Mouse (Mus musculus) MEL (cell line): ENCODE results near the gene Scfd2. TPM values are rescaled to one million over a fixed set of nuclear protein-coding genes. Genes with fewer than 3 reads are reported as not detected.

ENCODE experiments used
- DNase-seq: peaks from one replicate; pipeline ENCODE4 v3.0.0; 2011; ENCODE audit warnings: low read depth, low spot score
- H3K27ac ChIP-seq: 2 replicates; pipeline ENCODE4 v1.5.1; 2012; ENCODE audit warnings: low read depth, mild to moderate bottlenecking, control low read depth, low read length, moderate library complexity; ENCODE audit not compliant: control insufficient read depth
- H3K27me3 ChIP-seq, 2 experiments: fragments of 150-350 bp in 1 of 2; sonication (generic) in 1 of 2; 2 replicates each; pipeline ENCODE4 v1.6.1; 2012; ENCODE audit warnings: low read length in 2 of 2, mild to moderate bottlenecking in 2 of 2, improper control_type of control experiment in 1 of 2, moderate library complexity in 1 of 2; ENCODE audit not compliant: insufficient read depth in 2 of 2, control insufficient read depth in 1 of 2
- H3K36me3 ChIP-seq, 2 experiments: 2 replicates each; pipeline ENCODE4 v1.6.1; 2012 to 2014; ENCODE audit warnings: low read length in 2 of 2, improper control_type of control experiment in 1 of 2, inconsistent platforms in 1 of 2, mild to moderate bottlenecking in 1 of 2; ENCODE audit not compliant: insufficient read depth in 2 of 2, control insufficient read depth in 1 of 2
- H3K4me1 ChIP-seq, 2 experiments: fragments of 150-350 bp in 1 of 2; sonication (generic) in 1 of 2; 2 replicates each; pipeline ENCODE4 v1.6.1; 2012; ENCODE audit warnings: low read length in 2 of 2, improper control_type of control experiment in 1 of 2, mild to moderate bottlenecking in 1 of 2; ENCODE audit not compliant: insufficient read depth in 2 of 2, control insufficient read depth in 1 of 2
- H3K4me3 ChIP-seq, 2 experiments: fragments of 150-350 bp in 1 of 2; sonication (generic) in 1 of 2; 2 replicates each; pipeline ENCODE4 v1.5.1; 2012; ENCODE audit warnings: low read depth in 2 of 2, low read length in 2 of 2, mild to moderate bottlenecking in 2 of 2, moderate library complexity in 2 of 2, control low read depth in 1 of 2, improper control_type of control experiment in 1 of 2; ENCODE audit not compliant: control insufficient read depth in 1 of 2, insufficient read depth in 1 of 2
- H3K79me2 ChIP-seq: 2 replicates; pipeline ENCODE4 v1.6.1; 2012; ENCODE audit warnings: mild to moderate bottlenecking, low read length, moderate library complexity; ENCODE audit not compliant: control insufficient read depth, poor library complexity, insufficient read depth
- H3K9ac ChIP-seq: 2 replicates; pipeline ENCODE4 v1.6.1; 2012; ENCODE audit warnings: low read depth, mild to moderate bottlenecking, control low read depth, low read length, moderate library complexity; ENCODE audit not compliant: control insufficient read depth, poor library complexity, severe bottlenecking
- H3K9me3 ChIP-seq: fragments of 150-350 bp; sonication (generic); replicated peaks from 2 replicates; pipeline ENCODE4 v1.6.1; 2012; ENCODE audit warnings: mild to moderate bottlenecking, low read length, improper control_type of control experiment, moderate library complexity; ENCODE audit not compliant: insufficient read depth
- E2F4 ChIP-seq: IDR thresholded peaks from 2 replicates; pipeline ENCODE4 v1.6.1; 2011; ENCODE audit warnings: low read depth, low read length, improper control_type of control experiment, borderline replicate concordance
- ELF1 ChIP-seq: IDR thresholded peaks from 2 replicates; pipeline ENCODE4 v1.6.1; 2014; ENCODE audit warnings: low read depth, mild to moderate bottlenecking, inconsistent platforms, low read length, improper control_type of control experiment, moderate library complexity
- EP300 ChIP-seq, 2 experiments: IDR thresholded peaks; 2 replicates each; pipeline ENCODE4 v1.6.1; 2011; ENCODE audit warnings: improper control_type of control experiment in 2 of 2, low read length in 2 of 2, low read depth in 1 of 2, mild to moderate bottlenecking in 1 of 2
- GABPA ChIP-seq: IDR thresholded peaks from 2 replicates; pipeline ENCODE4 v1.6.1; 2012; ENCODE audit warnings: low read depth, mild to moderate bottlenecking, inconsistent platforms, low read length, improper control_type of control experiment, moderate library complexity
- KAT2A ChIP-seq: conservative IDR thresholded peaks from 2 replicates; pipeline ENCODE4 v1.6.1; 2012; ENCODE audit warnings: low read depth, low read length, improper control_type of control experiment, inconsistent platforms
- MAX ChIP-seq: IDR thresholded peaks from 2 replicates; pipeline ENCODE4 v1.6.1; 2011; ENCODE audit warnings: low read length, improper control_type of control experiment
- MAZ ChIP-seq: IDR thresholded peaks from 2 replicates; pipeline ENCODE4 v1.6.1; 2012; ENCODE audit warnings: low read depth, mild to moderate bottlenecking, inconsistent platforms, low read length, improper control_type of control experiment
- MXI1 ChIP-seq: IDR thresholded peaks from 2 replicates; pipeline ENCODE4 v1.6.1; 2011; ENCODE audit warnings: mild to moderate bottlenecking, low read depth, low read length, improper control_type of control experiment
- MYC ChIP-seq: IDR thresholded peaks from 2 replicates; pipeline ENCODE4 v1.6.1; 2011; ENCODE audit warnings: low read depth, mild to moderate bottlenecking, low read length, improper control_type of control experiment, moderate library complexity
- NELFE ChIP-seq: IDR thresholded peaks from 2 replicates; pipeline ENCODE4 v1.6.1; 2011; ENCODE audit warnings: low read depth, low read length, improper control_type of control experiment
- NRF1 ChIP-seq: IDR thresholded peaks from 2 replicates; pipeline ENCODE4 v1.6.1; 2014; ENCODE audit warnings: low read depth, mild to moderate bottlenecking, inconsistent platforms, low read length, improper control_type of control experiment, moderate library complexity; ENCODE audit not compliant: poor library complexity, insufficient read depth, severe bottlenecking
- POLR2A ChIP-seq, 2 experiments: IDR thresholded peaks; 2 replicates each; pipeline ENCODE4 v1.6.1; 2011 to 2012; ENCODE audit warnings: low read length in 2 of 2, mild to moderate bottlenecking in 2 of 2, control low read depth in 1 of 2, improper control_type of control experiment in 1 of 2, low read depth in 1 of 2, moderate library complexity in 1 of 2; ENCODE audit not compliant: control insufficient read depth in 1 of 2, insufficient read depth in 1 of 2, poor library complexity in 1 of 2
- POLR2AphosphoS5 ChIP-seq: IDR thresholded peaks from 2 replicates; pipeline ENCODE4 v1.6.1; 2012; ENCODE audit warnings: low read depth, borderline replicate concordance, mild to moderate bottlenecking, inconsistent platforms, low read length, moderate library complexity, mixed read lengths
- RAD21 ChIP-seq: IDR thresholded peaks from 2 replicates; pipeline ENCODE4 v1.6.1; 2011; ENCODE audit warnings: mild to moderate bottlenecking, low read depth, low read length, improper control_type of control experiment
- SMC3 ChIP-seq: IDR thresholded peaks from 2 replicates; pipeline ENCODE4 v1.6.1; 2011; ENCODE audit warnings: low read depth, low read length, improper control_type of control experiment
- TBP ChIP-seq: IDR thresholded peaks from 2 replicates; pipeline ENCODE4 v1.8.0; 2011; ENCODE audit warnings: low read depth, low read length, improper control_type of control experiment
- UBTF ChIP-seq: IDR thresholded peaks from 2 replicates; pipeline ENCODE4 v1.6.1; 2012; ENCODE audit warnings: low read depth, mild to moderate bottlenecking, inconsistent platforms, low read length, improper control_type of control experiment, moderate library complexity, borderline replicate concordance; ENCODE audit not compliant: insufficient read depth
- USF1 ChIP-seq: IDR thresholded peaks from 2 replicates; pipeline ENCODE4 v1.6.1; 2014; ENCODE audit warnings: low read depth, mild to moderate bottlenecking, inconsistent platforms, low read length, improper control_type of control experiment, moderate library complexity
- USF2 ChIP-seq, 2 experiments: IDR thresholded peaks; 2 replicates each; pipeline ENCODE4 v1.6.1; 2011 to 2012; ENCODE audit warnings: improper control_type of control experiment in 2 of 2, low read length in 2 of 2, borderline replicate concordance in 1 of 2, inconsistent platforms in 1 of 2, low read depth in 1 of 2, mild to moderate bottlenecking in 1 of 2; ENCODE audit not compliant: insufficient read depth in 1 of 2
- polyA plus RNA-seq, 2 experiments: library from polyadenylated mRNA; stranded (reverse) in 1 of 2; unstranded in 1 of 2; fragments of >175 nt in 1 of 2; fragments of >200 nt in 1 of 2; gene quantifications; 2 replicates each; pipeline versions ENCODE4 v1.2.1 to v1.2.4; 2012; ENCODE audit warnings: low replicate concordance in 2 of 2, low read depth in 1 of 2; ENCODE audit not compliant: insufficient read length in 2 of 2, insufficient read depth in 1 of 2, missing spikeins in 1 of 2
- total RNA-seq: library from RNA; depleted of rRNA; stranded (reverse); fragments of 300-350 nt; gene quantifications from 2 replicates; pipeline ENCODE4 v1.2.3, GENCODE M21; 2012

The Scfd2 gene
- total and polyA plus RNA-seq, 3 experiments: 18.8 to 20.3 TPM; not detected in 1

DNA sequence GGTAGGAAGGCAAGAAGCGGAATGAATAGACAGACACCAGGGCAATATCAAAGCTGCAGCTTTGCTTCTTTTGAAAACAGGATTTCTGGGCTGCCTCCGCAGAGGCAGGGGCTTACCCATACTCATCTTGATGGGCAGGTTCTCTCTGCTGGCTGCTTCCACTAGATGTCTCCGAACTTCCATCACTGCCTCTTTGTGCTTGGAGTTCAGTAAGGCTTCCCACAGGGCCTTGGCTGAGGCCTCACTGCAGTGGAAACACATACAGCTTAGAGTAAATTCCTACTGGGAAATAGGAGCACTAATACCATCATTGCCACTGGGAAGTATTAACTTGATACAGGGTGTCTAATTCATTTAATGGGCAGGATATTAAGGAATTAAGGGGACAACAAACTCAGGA lies 49.5 kb downstream of the Scfd2 start:
- DNase-seq: no peak
- Histone ChIP-seq H3K79me2 (no peaks in the 10 kb centered on the region), H3K27me3 (no peaks in the 10 kb centered on the region), H3K27ac (no peak overlapping the region), H3K4me1 (peaks cover 5 to 8% of the 10 kb centered on the region in 2 experiments), H3K36me3 (peaks cover 0 to 11% of the 10 kb centered on the region in 2 experiments; a peak in 2 of 4 replicates), H3K9me3 (no peaks in the 10 kb centered on the region), H3K9ac (no peak overlapping the region), H3K4me3 (no peak overlapping the region)
- TF ChIP-seq MYC (no peak), MAX (no peak), RAD21 (no peak), E2F4 (no peak), TBP (no peak)

DNA sequence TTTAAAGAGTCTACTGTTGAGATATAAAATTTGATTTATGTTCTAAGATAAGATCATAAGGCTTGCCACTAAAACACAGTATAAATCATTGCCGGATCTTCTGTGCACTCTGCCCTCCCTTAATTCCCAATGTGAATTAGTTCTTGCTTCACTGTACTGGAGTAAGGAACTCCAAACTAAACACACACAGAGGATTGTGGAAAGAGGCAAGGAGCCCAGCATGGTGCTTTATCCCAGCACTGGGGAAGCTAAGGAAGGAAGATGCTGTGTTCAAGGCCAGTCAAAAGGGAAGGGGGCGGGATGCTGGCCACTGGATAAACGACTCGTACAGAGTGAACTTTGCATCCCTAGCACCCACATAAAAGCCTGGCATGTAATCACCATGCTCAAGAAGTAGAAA lies 51.1 kb downstream of the Scfd2 start:
- Histone ChIP-seq H3K4me3 (no peak overlapping the region), H3K27ac (no peak overlapping the region), H3K9me3 (no peaks in the 10 kb centered on the region), H3K9ac (no peak overlapping the region), H3K27me3 (no peaks in the 10 kb centered on the region), H3K36me3 (peaks cover 0 to 14% of the 10 kb centered on the region in 2 experiments; a peak in 2 of 4 replicates), H3K4me1 (peaks cover 5 to 10% of the 10 kb centered on the region in 2 experiments), H3K79me2 (no peaks in the 10 kb centered on the region)
- no peak for DNase-seq
- TF ChIP-seq KAT2A (no peak), MYC (no peak), MAZ (no peak), ELF1 (no peak), TBP (no peak), GABPA (no peak), NRF1 (no peak), NELFE (no peak), MXI1 (no peak), SMC3 (no peak), USF2 (IDR thresholded peaks at IDR 0.05; ENCODE audit: borderline replicate concordance in 1 of 2, insufficient read depth in 1 of 2, low read depth in 1 of 2, low read length in 2 of 2) (no peak), RAD21 (no peak), USF1 (no peak), UBTF (no peak), POLR2AphosphoS5 (no peak), POLR2A (IDR thresholded peaks at IDR 0.05; ENCODE audit: control insufficient read depth in 1 of 2, insufficient read depth in 1 of 2, low read depth in 1 of 2, low read length in 2 of 2, poor library complexity in 1 of 2) (no peak), EP300 (IDR thresholded peaks at IDR 0.05; ENCODE audit: low read depth in 1 of 2, low read length in 2 of 2) (no peak), E2F4 (no peak)
- TF ChIP-seq, all 39 proteins: peak for 0
